Mouse (Mus musculus) liver, adult (tissue): ENCODE results near the gene Pde10a.

Source experiments
- GATA4 ChIP-seq: IDR thresholded peaks from 2 replicates; pipeline ENCODE4 v1.6.1; 2014; ENCODE audit warnings: mild to moderate bottlenecking, low read length; ENCODE audit not compliant: insufficient replicate concordance

Pde10a gene

DNA sequence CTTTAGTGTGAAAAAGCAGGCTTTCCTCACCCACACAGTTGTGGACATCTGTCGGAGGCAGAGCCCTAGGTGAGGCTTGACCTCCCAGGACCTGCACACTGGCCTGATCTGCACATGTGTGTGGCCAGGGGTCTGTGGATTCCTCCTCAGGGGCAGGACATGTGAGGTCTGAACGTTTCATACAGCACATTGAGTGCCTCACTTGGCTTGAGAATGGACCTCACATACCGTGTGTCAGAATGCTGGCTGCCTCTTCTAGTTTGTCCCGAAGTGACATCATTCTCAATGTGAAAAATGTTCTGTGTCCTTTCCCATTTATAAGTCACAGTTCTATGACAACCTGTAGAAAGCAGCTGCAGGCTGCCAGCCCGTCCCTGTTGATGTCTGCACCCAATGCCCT is 385.4 kb downstream of the Pde10a start:
- TF ChIP-seq GATA4 = no peak

DNA sequence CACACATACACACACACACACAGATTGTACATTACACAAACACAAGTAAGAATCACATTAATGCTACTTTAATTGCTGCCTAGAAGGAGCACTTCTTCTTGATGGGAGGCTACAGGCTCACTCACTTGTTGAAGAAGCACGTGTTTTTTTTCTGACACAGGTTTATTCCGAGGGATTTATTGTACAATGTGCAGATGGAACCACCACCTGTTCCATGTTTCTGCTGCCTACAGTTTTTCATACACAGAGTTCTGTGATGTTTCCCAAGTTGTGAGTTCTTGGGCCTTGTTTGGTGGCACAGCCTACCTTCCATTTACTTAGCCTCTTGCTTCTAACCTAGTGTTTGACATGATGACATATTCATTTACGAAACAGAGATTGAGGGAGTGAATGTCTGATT is 387.8 kb downstream of the Pde10a start:
- TF ChIP-seq GATA4 = no peak

DNA sequence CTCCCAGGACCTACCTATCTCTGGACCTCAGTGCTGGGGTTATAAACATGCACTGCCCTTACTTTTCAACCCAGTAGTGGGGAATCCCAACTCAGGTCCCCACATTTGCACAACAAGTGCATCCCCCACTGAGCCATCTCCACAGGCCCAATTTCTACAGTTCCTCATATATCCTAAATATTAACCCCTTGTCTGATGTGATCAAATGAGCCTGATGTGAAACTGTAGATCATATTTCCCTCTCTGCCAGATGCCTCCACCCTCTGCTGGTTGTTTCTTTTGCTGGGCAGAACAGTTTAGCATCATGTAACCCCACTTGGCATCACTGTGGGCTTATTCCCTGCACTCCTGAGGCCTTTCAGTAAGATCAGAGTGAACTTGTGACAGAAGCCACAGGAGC is 390.5 kb downstream of the Pde10a start:
- no peak for TF ChIP-seq GATA4

DNA sequence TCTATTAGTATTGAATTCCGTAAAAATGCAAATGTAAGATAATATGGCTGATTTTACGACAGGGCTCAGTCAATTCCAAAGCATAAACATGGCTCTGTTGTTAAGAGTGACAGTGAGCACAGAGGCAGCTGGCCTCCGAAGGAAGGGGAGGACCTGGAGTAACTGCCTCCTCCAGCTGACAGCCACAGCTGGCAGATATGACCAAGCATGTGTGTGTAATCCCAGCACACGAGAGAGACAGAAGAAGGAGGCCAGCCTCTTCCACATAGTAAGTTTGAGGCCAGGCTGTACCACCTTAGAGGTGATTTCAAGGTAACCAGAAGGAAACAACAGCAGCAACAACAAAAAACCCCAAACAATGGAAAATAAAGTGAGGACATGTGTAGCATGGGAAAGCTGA is 397.9 kb downstream of the Pde10a start:
- TF ChIP-seq GATA4 = no peak

DNA sequence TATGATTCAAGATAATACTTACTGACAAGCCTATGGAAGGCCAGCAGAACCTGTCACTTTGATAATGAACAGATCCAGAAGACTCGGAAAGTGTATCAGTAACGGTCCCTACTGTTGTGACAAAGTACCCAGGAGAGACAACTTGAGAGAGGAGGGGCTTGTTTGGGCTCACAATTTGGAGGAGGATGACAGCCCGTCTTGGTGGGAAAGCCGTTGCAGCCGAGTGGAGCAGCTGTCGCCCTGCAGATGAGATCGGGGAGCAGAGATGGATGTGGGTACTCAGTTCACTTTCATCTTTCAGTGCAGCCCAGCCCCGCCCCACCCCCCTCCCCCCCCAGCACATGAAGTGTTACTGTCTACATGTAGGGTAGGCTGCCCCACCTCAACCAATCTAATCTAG is 398.6 kb downstream of the Pde10a start:
- TF ChIP-seq GATA4 = no peak

DNA sequence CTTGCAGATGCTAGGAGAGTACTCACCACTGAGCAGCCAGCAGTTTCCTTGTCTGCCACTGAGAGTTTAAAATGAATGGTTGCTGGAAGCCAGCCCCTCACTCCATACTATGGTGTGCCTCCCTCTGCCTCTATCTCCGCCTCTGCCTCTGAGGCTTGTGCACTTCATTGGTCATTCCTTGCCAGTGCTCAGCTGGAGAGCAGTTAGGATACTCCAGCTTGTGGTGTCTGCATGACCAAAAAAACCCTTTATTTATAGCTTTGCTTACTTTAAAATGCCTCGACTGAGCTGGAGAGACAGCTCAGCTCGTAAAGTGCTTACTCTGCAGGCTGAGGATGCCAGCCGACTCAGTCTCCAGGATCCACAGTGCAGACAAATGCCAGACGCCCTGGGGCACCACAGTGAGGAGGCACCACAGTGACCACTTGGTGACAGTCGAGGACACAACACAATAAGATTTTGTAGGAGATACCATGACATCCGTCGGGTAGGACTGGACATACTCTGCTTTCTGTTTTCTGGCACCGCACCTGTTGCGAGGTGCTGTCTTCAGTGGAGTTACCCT is 400.7 kb downstream of the Pde10a start:
- TF ChIP-seq GATA4 = no peak

DNA sequence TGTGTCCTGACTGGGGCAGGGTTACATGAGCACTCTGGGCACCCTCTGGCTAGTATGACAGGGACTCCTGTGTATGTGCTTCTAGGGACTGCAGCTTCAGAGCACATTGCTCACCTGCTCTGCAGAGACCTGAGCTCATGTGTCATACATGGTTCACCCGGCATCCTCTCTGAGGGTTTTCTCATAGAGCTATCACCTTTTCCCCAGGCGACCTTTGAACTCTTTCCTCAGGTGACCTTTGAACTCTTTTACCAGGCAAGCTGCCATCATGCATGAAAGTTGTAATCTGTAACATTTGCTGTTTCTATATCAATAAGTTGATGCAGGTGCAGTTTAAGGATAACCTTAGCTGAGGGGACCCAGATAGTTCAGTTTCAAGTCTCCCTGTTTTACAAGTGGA is 403.4 kb downstream of the Pde10a start:
- no peak for TF ChIP-seq GATA4

DNA sequence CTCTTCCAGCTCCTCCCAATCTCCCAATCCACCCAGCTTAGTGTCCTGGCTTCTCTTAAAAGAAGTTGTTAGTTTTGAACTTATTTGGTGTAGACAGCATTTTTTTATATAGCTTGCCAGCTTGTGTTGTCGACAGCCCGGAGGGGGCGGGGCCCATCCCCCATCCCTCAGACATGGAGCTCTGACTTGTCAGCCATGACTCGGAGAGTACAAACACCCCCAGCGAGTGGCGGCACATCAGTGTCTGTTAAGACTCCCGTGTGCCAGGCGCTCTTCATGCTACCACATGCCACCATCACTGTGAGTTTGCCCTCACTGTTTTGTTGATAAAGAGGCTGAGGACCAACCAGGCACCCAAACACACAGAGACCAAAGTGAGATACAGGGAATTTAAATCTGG is 404.5 kb downstream of the Pde10a start:
- no peak for TF ChIP-seq GATA4

DNA sequence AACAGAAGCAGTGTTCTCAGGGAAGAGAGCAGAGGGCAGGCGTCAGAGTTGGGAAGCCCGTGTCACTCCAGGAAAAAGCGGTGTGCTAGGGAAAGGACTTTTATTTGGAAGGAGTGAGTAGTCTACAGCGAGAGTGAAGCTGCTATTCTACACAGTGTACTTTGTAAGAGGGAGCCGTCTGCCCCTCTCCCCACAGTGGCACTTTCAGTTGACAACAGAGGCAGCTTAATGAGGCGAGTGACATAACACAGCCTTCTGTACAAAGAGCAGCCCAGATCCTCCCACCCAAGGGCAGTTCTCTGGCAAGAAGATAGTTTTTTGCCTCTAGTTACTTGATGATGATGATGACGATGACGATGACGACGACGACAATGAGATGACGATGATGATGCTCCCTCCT is 410.4 kb downstream of the Pde10a start:
- no peak for TF ChIP-seq GATA4

DNA sequence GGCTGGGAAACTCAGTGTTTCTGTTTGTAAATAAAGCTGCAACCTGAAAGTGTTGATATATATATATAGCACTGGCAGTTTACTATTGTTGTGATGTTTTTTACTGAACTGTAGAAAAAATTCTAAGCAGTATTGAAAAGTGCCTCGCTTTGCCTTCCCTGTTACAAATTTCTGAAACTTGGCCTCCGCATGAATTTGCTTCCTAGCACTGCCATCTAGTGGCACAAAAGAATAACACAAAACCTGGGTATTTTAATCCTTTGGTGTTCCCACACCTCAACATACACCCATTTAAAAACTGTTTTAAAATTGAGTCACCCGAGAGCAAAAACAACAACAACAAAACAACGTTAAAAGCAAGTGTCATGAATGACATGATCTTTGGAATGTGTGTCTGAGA is 411.4 kb downstream of the Pde10a start:
- TF ChIP-seq GATA4 = no peak

DNA sequence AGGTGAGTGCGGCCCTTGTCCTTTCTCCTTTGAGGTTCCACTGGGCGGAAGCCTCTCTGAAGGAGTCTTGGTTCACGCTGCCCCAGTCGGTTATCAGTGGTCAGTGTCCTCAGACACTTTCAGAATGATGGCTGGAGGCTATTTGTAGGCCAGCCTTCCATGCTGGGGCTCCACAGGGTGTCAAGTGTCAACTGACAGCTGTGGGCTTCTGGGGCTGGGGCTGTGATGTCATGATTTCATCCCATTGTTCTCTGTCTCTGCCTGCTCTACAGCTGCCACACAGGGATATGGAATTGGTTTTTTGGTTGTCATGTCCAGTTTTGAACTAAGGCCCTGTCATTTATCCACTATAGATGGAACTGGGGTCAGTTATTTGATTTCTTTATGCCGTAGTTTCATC is 426.4 kb downstream of the Pde10a start:
- no peak for TF ChIP-seq GATA4

DNA sequence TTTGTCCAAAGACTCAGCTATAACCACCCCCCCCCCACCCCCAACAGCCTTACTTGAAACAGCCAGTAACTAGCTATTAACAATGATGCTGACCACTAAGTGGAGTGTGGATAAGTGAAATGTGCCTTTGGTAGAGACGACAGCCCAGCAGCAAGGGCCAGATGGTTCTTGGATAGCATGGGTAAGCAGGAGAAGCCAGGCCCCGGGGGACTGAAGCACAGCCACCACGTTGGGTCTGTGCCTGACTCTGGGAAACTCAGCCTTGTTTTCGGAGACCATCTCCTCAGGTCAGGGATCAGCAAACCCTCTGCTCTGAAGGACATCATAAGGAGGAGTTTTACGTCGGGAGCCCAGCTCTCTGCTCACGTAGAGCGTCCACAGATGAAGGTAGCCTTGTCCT is 427.8 kb downstream of the Pde10a start:
- TF ChIP-seq GATA4 = no peak

DNA sequence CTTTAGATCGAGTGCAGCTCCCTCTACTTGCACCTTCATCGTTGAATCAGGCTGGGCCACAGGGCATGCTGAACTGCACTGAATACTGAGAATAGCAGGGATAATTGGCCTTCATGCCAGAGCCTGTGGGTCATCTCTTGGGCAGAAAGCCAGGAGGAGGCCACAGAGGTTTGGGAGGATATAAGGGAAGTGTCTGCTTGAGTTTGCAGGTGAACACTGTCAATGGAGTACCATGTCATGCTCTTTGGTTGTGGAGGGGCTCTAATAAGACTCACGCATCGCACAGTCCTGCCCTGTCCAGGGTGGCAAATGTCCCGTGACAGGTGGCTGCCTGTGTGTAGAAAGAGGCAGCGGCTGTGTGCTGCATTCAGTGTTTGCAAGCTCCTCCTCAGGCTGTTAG is 433.0 kb downstream of the Pde10a start:
- no peak for TF ChIP-seq GATA4

DNA sequence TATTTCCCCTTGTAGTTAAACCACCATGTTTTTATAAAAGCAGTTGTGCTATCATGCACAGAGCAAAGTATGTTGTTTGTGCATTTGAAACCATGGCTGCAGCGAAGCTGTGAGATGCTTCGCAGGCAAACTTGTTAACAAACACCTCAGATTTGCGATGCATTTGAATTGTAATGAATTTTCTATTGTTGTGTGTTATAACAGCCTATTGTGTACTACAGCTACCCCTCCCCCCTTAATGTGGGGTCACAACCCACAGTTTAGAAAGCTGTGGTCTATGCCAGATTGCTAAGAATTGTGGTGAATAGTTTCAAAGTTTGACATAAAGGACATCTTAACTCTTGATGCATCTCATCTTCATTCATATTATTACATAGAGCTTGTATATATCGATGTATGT is 435.2 kb downstream of the Pde10a start:
- no peak for TF ChIP-seq GATA4

DNA sequence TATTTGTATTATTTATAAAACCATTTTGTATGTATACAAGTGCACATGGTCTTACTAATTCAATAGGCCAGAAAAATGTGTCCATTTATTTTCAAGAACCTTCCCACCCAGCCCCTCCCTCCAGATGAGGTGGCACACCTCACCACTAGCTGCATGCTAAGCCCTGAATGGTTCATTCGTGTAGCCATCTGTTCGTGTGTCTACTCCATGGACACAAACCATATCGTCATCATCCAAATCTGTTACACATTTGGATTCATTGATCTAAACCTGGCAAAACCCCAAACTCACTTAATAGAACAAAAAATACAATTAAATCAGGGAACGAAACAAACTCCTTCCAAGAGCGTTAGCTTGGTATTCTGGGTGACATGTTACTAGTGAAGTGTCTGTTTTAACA is 435.9 kb downstream of the Pde10a start:
- TF ChIP-seq GATA4 = no peak

DNA sequence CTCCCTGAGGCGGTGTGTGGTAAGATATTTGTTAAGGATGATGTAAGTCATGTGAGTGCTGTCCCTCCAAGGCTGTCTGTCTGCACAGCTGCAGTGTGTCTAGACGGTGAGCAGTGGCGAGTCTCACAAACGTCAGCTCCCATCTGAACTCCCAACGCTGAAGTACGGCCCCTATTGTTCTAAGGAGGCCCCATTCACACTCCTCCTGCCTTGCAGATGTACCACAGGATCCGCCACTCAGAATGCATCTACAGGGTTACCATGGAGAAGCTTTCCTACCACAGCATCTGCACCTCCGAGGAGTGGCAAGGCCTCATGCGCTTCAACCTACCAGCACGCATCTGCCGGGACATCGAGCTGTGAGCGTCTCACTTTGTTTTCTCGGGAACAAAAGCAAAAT is 436.5 kb downstream of the Pde10a start:
- no peak for TF ChIP-seq GATA4

DNA sequence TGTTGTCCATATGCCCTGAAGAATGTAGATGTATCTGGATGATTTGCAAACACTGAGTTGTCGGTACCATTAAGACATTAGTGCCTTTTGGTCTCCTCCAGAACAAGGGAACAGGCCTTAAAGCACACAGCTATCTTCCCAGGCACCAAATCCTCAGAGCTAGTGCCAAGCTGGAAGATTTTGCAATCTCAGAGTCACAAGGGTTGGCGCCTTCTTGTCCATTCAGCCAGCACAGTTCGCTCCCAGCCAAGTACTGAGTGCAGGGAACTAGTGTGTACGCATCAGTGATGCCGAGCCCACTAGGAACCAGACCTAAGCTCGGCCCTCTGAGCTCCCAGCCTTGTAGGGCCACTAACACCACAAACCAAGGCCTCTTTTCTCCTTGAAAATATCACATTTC is 440.0 kb downstream of the Pde10a start:
- no peak for TF ChIP-seq GATA4
